Mouse (Mus musculus): ENCODE measurements around the gene Rpp25l. TPM values are rescaled to one million over a fixed set of nuclear protein-coding genes. Genes with fewer than 3 reads are reported as not detected.
"Not testable (repeated sequence)": the region's sequence is repeated elsewhere in the genome, so short reads cannot be mapped to it uniquely, and the experiment has no call there.

Rpp25l gene
- polyA plus RNA-seq, 1 experiment from 2014 or later: 38.0 TPM

GRCm38 (mm10) chr4:41696930-41697841 is 16.1 kb downstream of the Rpp25l start, which contains the start of gene Cntfr:
Cntfr (minus strand) TSS chr4:41697089.
- not testable (repeated sequence) for H3K9ac ChIP-seq (ENCODE audit: low read length); H3K4me1 ChIP-seq (replicated peaks; ENCODE audit: control insufficient read depth, insufficient read depth); H3K4me2 ChIP-seq (replicated peaks; ENCODE audit: low read depth); H3K4me3 ChIP-seq (ENCODE audit: low read depth, low read length); H3K27ac ChIP-seq (replicated peaks); ATAC-seq (ENCODE audit: low FRiP score, low TSS enrichment); H3K9me3 ChIP-seq (ENCODE audit: control insufficient read depth, low read length); H3K27me3 ChIP-seq (ENCODE audit: control insufficient read depth, insufficient read depth, low read length); H3K36me3 ChIP-seq (ENCODE audit: control insufficient read depth, insufficient read depth, low read length)
- 16% methylated on average over 31 of the region's 40 CpGs for WGBS
- peak; percentile 75 for TF ChIP-seq CTCF (IDR thresholded peaks at IDR 0.05; ENCODE audit: low read depth)
- peak; percentile 77 for DNase-seq (ENCODE audit: low spot score)

GRCm38 (mm10) chr4:41696452-41696851 is 16.9 kb downstream of the Rpp25l start:
- H3K9ac ChIP-seq (ENCODE audit: low read length); H3K9me3 ChIP-seq (ENCODE audit: control insufficient read depth, low read length); H3K4me3 ChIP-seq (ENCODE audit: low read depth, low read length); H3K36me3 ChIP-seq (ENCODE audit: control insufficient read depth, insufficient read depth, low read length); H3K4me2 ChIP-seq (replicated peaks; ENCODE audit: low read depth); H3K4me1 ChIP-seq (replicated peaks; ENCODE audit: control insufficient read depth, insufficient read depth); DNase-seq (ENCODE audit: low spot score); H3K27ac ChIP-seq (replicated peaks); H3K27me3 ChIP-seq (ENCODE audit: control insufficient read depth, insufficient read depth, low read length); ATAC-seq (ENCODE audit: low FRiP score, low TSS enrichment): not testable (repeated sequence)
- WGBS: 32% methylated on average over 11 of the region's 15 CpGs

GRCm38 (mm10) chr4:41695800-41696199 is 17.5 kb downstream of the Rpp25l start:
- 7% methylated on average over 11 of the region's 38 CpGs for WGBS

GRCm38 (mm10) chr4:41693511-41693910 is 19.8 kb downstream of the Rpp25l start:
- H3K9ac ChIP-seq (ENCODE audit: low read length); H3K27ac ChIP-seq (replicated peaks); H3K27me3 ChIP-seq (ENCODE audit: control insufficient read depth, insufficient read depth, low read length); H3K9me3 ChIP-seq (ENCODE audit: control insufficient read depth, low read length); DNase-seq (ENCODE audit: low spot score); H3K36me3 ChIP-seq (ENCODE audit: control insufficient read depth, insufficient read depth, low read length); ATAC-seq (ENCODE audit: low FRiP score, low TSS enrichment); H3K4me2 ChIP-seq (replicated peaks; ENCODE audit: low read depth); H3K4me1 ChIP-seq (replicated peaks; ENCODE audit: control insufficient read depth, insufficient read depth); H3K4me3 ChIP-seq (ENCODE audit: low read depth, low read length): not testable (repeated sequence)
- 17% methylated on average over 4 of the region's 4 CpGs for WGBS

More at GRCm38 (mm10) chr4:41695800-41696199, 17.5 kb downstream of the Rpp25l start:
- not testable (repeated sequence) for H3K4me3 ChIP-seq (ENCODE audit: low read depth, low read length); ATAC-seq (ENCODE audit: low FRiP score, low TSS enrichment); H3K27ac ChIP-seq (replicated peaks); H3K9me3 ChIP-seq (ENCODE audit: control insufficient read depth, low read length); H3K9ac ChIP-seq (ENCODE audit: low read length); H3K36me3 ChIP-seq (ENCODE audit: control insufficient read depth, insufficient read depth, low read length); H3K27me3 ChIP-seq (ENCODE audit: control insufficient read depth, insufficient read depth, low read length); H3K4me1 ChIP-seq (replicated peaks; ENCODE audit: control insufficient read depth, insufficient read depth); H3K4me2 ChIP-seq (replicated peaks; ENCODE audit: low read depth); DNase-seq (ENCODE audit: low spot score)

GRCm38 (mm10) chr4:41690014-41690413 is 23.3 kb downstream of the Rpp25l start:
- H3K27ac ChIP-seq (replicated peaks); ATAC-seq (ENCODE audit: low FRiP score, low TSS enrichment); H3K9ac ChIP-seq (ENCODE audit: low read length); H3K9me3 ChIP-seq (ENCODE audit: control insufficient read depth, low read length); H3K4me1 ChIP-seq (replicated peaks; ENCODE audit: control insufficient read depth, insufficient read depth); H3K36me3 ChIP-seq (ENCODE audit: control insufficient read depth, insufficient read depth, low read length); H3K4me3 ChIP-seq (ENCODE audit: low read depth, low read length); H3K4me2 ChIP-seq (replicated peaks; ENCODE audit: low read depth); DNase-seq (ENCODE audit: low spot score); H3K27me3 ChIP-seq (ENCODE audit: control insufficient read depth, insufficient read depth, low read length): not testable (repeated sequence)
- no CpG with 5 or more reads among the region's 4 CpGs for WGBS

GRCm38 (mm10) chr4:41688562-41688961 is 24.8 kb downstream of the Rpp25l start:
- H3K9me3 ChIP-seq (ENCODE audit: control insufficient read depth, low read length); H3K27me3 ChIP-seq (ENCODE audit: control insufficient read depth, insufficient read depth, low read length); H3K4me1 ChIP-seq (replicated peaks; ENCODE audit: control insufficient read depth, insufficient read depth); ATAC-seq (ENCODE audit: low FRiP score, low TSS enrichment); H3K9ac ChIP-seq (ENCODE audit: low read length); H3K27ac ChIP-seq (replicated peaks); H3K36me3 ChIP-seq (ENCODE audit: control insufficient read depth, insufficient read depth, low read length); H3K4me3 ChIP-seq (ENCODE audit: low read depth, low read length); H3K4me2 ChIP-seq (replicated peaks; ENCODE audit: low read depth); DNase-seq (ENCODE audit: low spot score): not testable (repeated sequence)
- WGBS: 50% methylated on average over 1 of the region's 1 CpGs

GRCm38 (mm10) chr4:41685882-41686492 is 27.3 kb downstream of the Rpp25l start:
- not testable (repeated sequence) for H3K4me2 ChIP-seq (replicated peaks; ENCODE audit: low read depth); H3K4me1 ChIP-seq (replicated peaks; ENCODE audit: control insufficient read depth, insufficient read depth); H3K27me3 ChIP-seq (ENCODE audit: control insufficient read depth, insufficient read depth, low read length); DNase-seq (ENCODE audit: low spot score); H3K36me3 ChIP-seq (ENCODE audit: control insufficient read depth, insufficient read depth, low read length); H3K9me3 ChIP-seq (ENCODE audit: control insufficient read depth, low read length); H3K9ac ChIP-seq (ENCODE audit: low read length); H3K27ac ChIP-seq (replicated peaks); ATAC-seq (ENCODE audit: low FRiP score, low TSS enrichment); H3K4me3 ChIP-seq (ENCODE audit: low read depth, low read length)
- WGBS: 47% methylated on average over 9 of the region's 10 CpGs

GRCm38 (mm10) chr4:41684931-41685453 is 28.3 kb downstream of the Rpp25l start:
- not testable (repeated sequence) for H3K27ac ChIP-seq (replicated peaks); H3K4me2 ChIP-seq (replicated peaks; ENCODE audit: low read depth); H3K36me3 ChIP-seq (ENCODE audit: control insufficient read depth, insufficient read depth, low read length); H3K4me1 ChIP-seq (replicated peaks; ENCODE audit: control insufficient read depth, insufficient read depth); H3K9me3 ChIP-seq (ENCODE audit: control insufficient read depth, low read length); H3K9ac ChIP-seq (ENCODE audit: low read length); H3K4me3 ChIP-seq (ENCODE audit: low read depth, low read length); DNase-seq (ENCODE audit: low spot score); ATAC-seq (ENCODE audit: low FRiP score, low TSS enrichment); H3K27me3 ChIP-seq (ENCODE audit: control insufficient read depth, insufficient read depth, low read length)
- under 1% methylated on average over 13 of the region's 14 CpGs for WGBS
